Mouse (Mus musculus) urinary bladder, adult 2 months (tissue): ENCODE measurements around the gene Spag9. TPM values are rescaled to one million over a fixed set of nuclear protein-coding genes. Genes with fewer than 3 reads are reported as not detected.
"Not testable (repeated sequence)": the region's sequence is repeated elsewhere in the genome, so short reads cannot be mapped to it uniquely, and the experiment has no call there.

Experiments
- DNase-seq: peaks from one replicate; pipeline ENCODE4 v3.0.0; 2022; ENCODE audit warnings: low spot score
- polyA plus RNA-seq: library from polyadenylated mRNA; depleted of rRNA; stranded (reverse); fragments of >200 nt; gene quantifications from 2 replicates; pipeline ENCODE4 v1.2.3, GENCODE M21; 2012

Gene Spag9
- polyA plus RNA-seq, 1 experiment: 42.1 TPM

GRCm38 (mm10) chr11:94047288-94047687, 51.4 kb downstream of the Spag9 start:
- no peak for DNase-seq

DNA sequence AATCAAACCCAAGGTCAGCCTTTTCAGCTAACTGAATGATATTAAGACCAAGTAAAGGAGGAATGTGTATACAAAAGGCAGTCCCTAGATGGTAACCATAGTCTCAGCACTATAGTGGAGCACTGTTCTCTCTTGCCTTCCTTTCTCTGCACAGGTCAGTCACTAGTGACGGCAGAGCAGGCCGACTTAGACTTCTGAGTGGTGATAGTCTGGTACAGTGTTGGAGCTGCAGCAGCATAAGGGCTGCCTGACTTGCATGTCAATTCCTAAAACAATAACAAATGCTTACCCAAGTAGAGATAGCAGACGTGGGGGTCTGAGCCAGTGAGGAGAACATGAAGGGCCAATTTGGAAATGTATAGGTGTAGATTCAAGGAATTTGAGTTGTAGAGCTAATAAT, 58.3 kb downstream of the Spag9 start:
- DNase-seq: no peak

DNA sequence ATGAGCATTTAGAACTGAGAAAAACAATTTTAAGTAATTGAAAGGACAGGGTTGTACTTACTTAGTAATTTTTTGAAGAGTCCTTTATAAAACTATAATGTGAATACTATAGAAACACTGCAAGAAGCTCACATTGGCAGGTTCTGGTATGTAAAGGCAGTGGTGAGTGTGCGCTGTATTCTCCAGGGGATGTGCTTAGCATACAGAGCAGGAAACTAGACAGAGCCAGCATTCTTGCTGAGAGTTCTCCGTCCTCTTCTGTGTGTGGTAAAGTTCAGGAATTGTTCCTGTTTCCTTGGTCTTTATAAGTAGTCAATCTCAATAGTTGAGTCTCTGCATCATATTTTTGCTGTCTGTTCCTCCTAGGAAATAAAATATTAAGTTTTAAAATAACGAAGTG, 59.0 kb downstream of the Spag9 start:
- DNase-seq: no peak

- DNase-seq: no peak
These were observed 68.0 kb downstream of the Spag9 start for GRCm38 (mm10) chr11:94063941-94064340.

DNA sequence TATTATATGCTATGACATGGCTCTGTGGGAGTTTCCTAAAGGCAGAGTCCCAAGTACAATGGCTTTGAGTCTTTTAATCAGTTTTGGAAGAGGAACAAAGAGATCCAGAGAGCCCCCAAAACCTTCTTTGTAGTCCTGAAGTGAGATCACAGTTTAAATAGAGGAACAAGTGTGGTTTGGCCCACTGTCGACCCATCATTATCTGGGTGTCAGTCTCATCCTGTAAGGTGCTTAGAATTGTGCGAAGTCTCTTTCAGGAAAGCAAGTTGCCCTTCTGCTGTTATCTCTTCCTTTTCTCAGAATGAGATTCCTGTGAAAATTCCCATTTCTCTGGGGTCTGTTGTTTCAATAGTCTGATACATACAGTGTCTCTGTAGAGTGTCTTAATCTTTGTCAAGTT, 74.6 kb downstream of the Spag9 start:
- DNase-seq: no peak

DNA sequence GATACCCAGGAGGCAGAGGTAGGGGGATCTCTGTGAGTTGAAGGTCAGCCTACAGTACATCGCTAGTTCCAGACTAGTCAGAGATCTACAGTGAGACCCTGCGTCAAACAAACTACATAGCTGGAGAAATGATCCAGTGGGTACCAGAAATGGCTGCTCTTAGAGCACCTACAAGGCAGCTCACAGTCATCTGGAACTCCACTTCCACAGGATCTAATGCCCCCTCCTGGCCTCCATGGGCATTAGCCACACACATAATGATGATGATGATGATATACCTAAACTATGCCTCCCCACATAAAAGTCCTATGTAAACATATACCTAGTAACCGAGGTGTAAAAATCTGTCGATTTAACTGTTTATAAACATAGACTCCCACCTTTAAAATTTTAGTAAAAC, 77.4 kb downstream of the Spag9 start:
- DNase-seq: no peak

GRCm38 (mm10) chr11:94086966-94087365, 91.1 kb downstream of the Spag9 start:
- DNase-seq: not testable (repeated sequence)

DNA sequence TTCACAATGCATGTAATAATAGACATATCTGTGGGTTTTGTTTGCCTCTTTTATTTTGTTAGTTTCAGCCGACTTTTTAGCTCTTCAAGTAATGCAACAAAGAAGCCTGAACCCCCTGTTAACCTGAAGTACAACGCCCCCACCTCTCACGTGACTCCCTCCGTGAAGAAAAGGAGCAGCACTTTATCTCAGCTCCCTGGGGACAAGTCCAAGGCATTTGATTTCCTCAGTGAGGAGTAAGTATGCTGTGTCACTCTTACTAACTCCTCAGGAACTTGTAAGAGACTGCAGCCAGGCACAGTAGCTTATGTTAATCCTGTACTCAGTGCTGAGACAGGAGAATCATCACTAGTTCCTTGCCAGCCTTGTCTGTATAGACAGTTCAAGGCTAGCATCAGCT, 94.6 kb downstream of the Spag9 start:
- no peak for DNase-seq

DNA sequence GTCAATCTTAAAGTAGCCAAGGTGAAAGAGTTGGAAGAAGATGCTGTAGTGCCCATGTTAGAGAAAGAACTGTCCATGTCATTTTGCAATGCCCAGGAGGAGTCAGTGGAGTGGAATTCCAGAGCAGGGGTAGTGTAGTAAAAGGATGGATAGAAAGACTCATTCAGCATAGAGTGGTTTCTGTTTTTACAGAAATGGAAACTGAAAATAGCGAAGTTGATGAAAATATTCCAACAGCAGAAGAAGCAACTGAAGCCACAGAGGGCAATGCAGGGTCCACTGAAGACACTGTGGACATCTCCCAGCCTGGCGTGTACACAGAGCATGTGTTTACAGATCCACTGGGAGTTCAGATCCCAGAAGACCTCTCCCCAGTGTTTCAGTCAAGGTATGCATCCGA, 101.6 kb downstream of the Spag9 start:
- no peak for DNase-seq

DNA sequence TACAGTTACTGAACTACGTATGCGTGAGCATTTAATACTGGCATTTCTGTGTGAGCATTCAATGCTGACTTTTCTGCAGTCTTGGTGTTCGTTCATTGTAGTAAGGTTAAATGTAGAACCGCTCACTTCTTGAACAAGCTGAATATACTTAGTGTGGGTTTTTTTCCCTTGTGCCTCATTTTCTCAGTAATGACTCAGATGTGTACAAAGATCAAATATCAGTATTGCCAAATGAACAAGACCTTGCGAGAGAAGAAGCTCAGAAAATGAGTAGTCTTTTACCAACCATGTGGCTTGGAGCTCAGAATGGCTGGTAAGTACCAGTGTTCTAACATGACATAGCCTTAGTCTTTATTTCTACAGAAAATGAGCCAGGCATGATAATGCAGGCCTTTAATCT, 102.9 kb downstream of the Spag9 start:
- no peak for DNase-seq

DNA sequence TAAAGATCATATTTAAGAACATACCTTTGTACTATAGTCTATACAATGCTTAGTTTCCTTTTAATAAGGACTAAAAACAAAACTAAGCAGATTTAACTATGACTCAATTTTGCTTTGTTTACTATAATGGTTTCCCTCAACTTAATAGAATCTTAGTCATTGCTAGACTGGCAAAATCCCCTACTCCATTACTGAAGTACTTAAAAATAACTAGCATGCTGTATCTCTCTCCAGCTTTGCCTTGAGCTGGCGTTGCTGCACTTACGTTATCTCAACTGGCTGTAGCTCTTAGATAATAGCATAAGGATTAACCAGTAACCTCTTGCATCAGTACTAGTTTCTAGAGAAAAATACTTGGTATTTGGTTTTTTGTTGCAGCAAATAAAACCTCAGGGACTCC, 117.9 kb downstream of the Spag9 start:
- DNase-seq: no peak

DNA sequence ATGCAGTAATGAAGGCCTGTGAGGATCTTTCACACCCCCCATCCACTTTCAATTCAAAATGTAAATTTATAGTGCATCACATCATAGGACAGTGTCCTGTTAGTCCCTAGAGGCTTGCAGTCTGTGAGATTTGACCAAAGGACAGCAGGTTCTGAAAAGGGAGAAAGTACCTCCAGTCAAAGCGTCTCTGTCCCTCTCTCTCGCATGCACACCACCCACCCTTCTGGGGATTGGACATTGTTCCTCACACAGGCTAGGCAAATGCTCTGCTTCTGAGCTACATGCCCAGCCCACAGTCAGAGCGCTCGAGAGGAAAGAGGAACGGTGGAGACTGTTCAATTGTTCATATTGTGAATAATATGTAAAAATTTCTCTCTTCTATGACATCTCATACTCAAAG, 119.5 kb downstream of the Spag9 start:
- no peak for DNase-seq

- no peak for DNase-seq
These were observed 120.8 kb downstream of the Spag9 start for GRCm38 (mm10) chr11:94116655-94117054.

GRCm38 (mm10) chr11:94117836-94118235, 121.9 kb downstream of the Spag9 start:
- no peak for DNase-seq

- no peak for DNase-seq
These were observed 122.7 kb downstream of the Spag9 start for GRCm38 (mm10) chr11:94118612-94119011.

DNA sequence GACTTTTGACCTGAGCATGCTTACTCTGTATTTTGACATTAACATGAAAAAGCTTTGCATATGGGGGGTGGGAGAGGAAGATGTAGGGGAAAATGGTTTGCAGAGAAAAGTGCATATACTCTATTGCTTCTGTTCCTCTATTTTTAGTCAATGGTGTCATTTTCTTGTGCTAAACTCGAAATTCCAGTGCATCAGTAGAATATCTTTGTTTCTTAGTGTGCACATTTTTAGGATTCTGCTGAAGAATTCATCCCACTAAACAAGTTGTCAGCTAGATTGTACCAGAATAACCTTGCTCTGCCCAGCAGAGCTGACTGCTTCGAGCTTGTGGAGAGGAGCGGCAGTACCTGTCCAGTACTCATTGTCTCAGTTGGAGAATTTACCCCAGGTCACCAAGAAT, 124.8 kb downstream of the Spag9 start:
- DNase-seq: no peak

GRCm38 (mm10) chr11:94121501-94121900, 125.6 kb downstream of the Spag9 start:
- DNase-seq: no peak

DNA sequence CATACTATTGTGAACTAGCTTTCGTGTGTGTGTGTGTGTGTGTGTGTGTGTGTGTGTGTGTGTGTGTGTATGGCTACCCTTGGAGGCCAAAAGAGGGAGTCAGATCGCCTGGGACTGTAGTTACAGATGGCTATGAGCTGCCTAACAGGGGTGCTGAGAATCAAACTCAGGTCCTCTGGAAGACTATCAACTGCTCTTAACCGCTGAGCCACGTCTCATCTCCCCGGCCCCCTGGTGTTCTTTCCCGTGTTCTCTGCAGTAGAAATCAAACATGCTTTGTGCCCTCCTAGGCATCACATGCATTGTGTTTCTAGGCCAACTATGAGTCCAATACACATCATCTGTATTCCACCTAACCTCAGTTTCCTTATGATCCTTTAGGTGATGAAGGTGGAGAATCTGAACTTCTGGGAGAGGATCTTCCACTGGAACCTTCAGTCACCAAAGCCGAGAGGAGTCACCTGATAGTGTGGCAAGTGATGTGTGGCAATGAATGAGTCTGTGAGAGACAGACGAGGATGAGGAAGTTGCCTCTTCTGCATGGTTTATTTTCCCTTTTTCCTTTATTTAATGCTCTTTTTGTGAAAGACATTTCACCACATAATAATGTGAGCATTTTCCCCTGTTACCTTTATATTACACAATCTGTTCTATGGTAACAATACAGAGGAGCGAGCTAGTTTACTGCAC, 126.6 kb downstream of the Spag9 start:
- no peak for DNase-seq

DNA sequence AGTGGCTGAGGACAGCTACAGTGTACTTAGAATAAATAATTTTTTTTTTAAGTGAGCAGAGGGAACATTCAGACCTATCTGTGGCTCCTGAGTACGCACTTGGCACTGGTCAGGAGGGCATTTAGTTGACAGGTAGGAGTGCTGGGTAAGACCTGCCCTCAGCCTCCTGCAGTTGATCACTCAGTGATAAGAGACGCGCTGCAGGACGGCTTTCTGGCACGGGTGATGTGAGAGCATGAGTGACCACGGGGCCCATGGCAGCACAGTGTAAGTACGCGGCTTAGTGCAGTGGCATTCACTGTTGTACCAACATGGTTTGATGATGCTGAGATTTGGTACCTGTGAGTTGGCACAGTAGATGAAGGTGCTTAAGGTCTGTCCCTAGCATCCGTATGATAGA, 130.8 kb downstream of the Spag9 start:
- no peak for DNase-seq

- DNase-seq: no peak
These were observed 132.1 kb downstream of the Spag9 start for GRCm38 (mm10) chr11:94127966-94128365.

DNA sequence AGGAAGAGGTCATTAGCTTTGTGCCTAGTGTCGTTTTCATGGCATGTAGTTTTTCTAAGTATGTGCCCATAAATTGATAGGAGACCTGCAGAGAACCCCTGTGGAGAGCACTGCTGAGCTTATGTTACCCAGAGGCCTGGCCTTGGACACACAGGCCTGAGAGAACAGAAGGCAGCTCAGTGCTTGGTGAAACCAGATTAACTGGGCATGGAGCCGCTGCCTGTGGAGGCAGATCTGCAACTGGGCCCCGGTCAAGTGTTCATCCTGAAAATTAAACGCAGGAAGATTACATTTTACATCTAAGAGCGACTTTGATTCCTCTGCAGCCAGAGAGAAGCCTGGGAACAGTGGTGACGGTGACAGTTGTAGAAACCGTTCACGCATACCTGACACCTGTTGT, 132.6 kb downstream of the Spag9 start:
- no peak for DNase-seq

GRCm38 (mm10) chr11:94129261-94130059, 133.6 kb downstream of the Spag9 start:
- no peak for DNase-seq
